Mouse (Mus musculus): ENCODE results near the gene Lrmda. TPM values are rescaled to one million over a fixed set of nuclear protein-coding genes. Genes with fewer than 3 reads are reported as not detected.

Gene Lrmda
- polyA plus RNA-seq, 1 experiment, result 20.1 TPM

GRCm38 (mm10) chr14:22845401-22845800, 825.9 kb downstream of the Lrmda start:
- H3K4me1 ChIP-seq (ENCODE audit: control insufficient read depth, insufficient read depth, low read length), result peaks cover 10% of the 10 kb centered on the region
- H3K4me3 ChIP-seq (ENCODE audit: insufficient read depth, low read length), result no peak overlapping the region
- H3K27ac ChIP-seq (ENCODE audit: insufficient read depth, low read depth, low read length), result no peak overlapping the region
- no peak for TF ChIP-seq CTCF (IDR thresholded peaks at IDR 0.05; ENCODE audit: low read depth, low read length)
- TF ChIP-seq POLR2A (IDR thresholded peaks at IDR 0.05; ENCODE audit: borderline replicate concordance, low read depth, low read length), result no peak

- Histone ChIP-seq H3K4me3 (ENCODE audit: insufficient read depth, low read length) (no peak overlapping the region), H3K4me1 (ENCODE audit: control insufficient read depth, insufficient read depth, low read length) (peaks cover 10% of the 10 kb centered on the region), H3K27ac (ENCODE audit: insufficient read depth, low read depth, low read length) (no peak overlapping the region)
- TF ChIP-seq POLR2A (IDR thresholded peaks at IDR 0.05; ENCODE audit: borderline replicate concordance, low read depth, low read length), result no peak
- no peak for TF ChIP-seq CTCF (IDR thresholded peaks at IDR 0.05; ENCODE audit: low read depth, low read length)
Measured at GRCm38 (mm10) chr14:22847011-22847786, 827.7 kb downstream of the Lrmda start.

GRCm38 (mm10) chr14:22849108-22849507, 829.6 kb downstream of the Lrmda start:
- TF ChIP-seq POLR2A (IDR thresholded peaks at IDR 0.05; ENCODE audit: borderline replicate concordance, low read depth, low read length), result no peak
- peaks cover 10% of the 10 kb centered on the region for H3K4me1 ChIP-seq (ENCODE audit: control insufficient read depth, insufficient read depth, low read length)

GRCm38 (mm10) chr14:22860631-22861030, 841.1 kb downstream of the Lrmda start:
- TF ChIP-seq POLR2A (IDR thresholded peaks at IDR 0.05; ENCODE audit: borderline replicate concordance, low read depth, low read length), result no peak
- no peak for TF ChIP-seq CTCF (IDR thresholded peaks at IDR 0.05; ENCODE audit: low read depth, low read length)
- H3K4me3 ChIP-seq (ENCODE audit: insufficient read depth, low read length), result no peak overlapping the region
- H3K4me1 ChIP-seq (ENCODE audit: control insufficient read depth, insufficient read depth, low read length), result no peaks in the 10 kb centered on the region
- H3K27ac ChIP-seq (ENCODE audit: insufficient read depth, low read depth, low read length), result no peak overlapping the region

More at GRCm38 (mm10) chr14:22849108-22849507, 829.6 kb downstream of the Lrmda start:
- Histone ChIP-seq H3K27ac (ENCODE audit: insufficient read depth, low read depth, low read length) (no peak overlapping the region), H3K4me3 (ENCODE audit: insufficient read depth, low read length) (no peak overlapping the region)

GRCm38 (mm10) chr14:22864132-22864531, 844.6 kb downstream of the Lrmda start:
- Histone ChIP-seq H3K4me1 (ENCODE audit: control insufficient read depth, insufficient read depth, low read length) (no peaks in the 10 kb centered on the region), H3K4me3 (ENCODE audit: insufficient read depth, low read length) (no peak overlapping the region), H3K27ac (ENCODE audit: insufficient read depth, low read depth, low read length) (no peak overlapping the region)
- no peak for TF ChIP-seq POLR2A (IDR thresholded peaks at IDR 0.05; ENCODE audit: borderline replicate concordance, low read depth, low read length)
- no peak for TF ChIP-seq CTCF (IDR thresholded peaks at IDR 0.05; ENCODE audit: low read depth, low read length)

- TF ChIP-seq CTCF (IDR thresholded peaks at IDR 0.05; ENCODE audit: low read depth, low read length) (no peak), POLR2A (IDR thresholded peaks at IDR 0.05; ENCODE audit: borderline replicate concordance, low read depth, low read length) (no peak)
- Histone ChIP-seq H3K4me3 (ENCODE audit: insufficient read depth, low read length) (no peak overlapping the region), H3K27ac (ENCODE audit: insufficient read depth, low read depth, low read length) (no peak overlapping the region), H3K4me1 (ENCODE audit: control insufficient read depth, insufficient read depth, low read length) (no peaks in the 10 kb centered on the region)
Measured at GRCm38 (mm10) chr14:22874584-22874983, 855.1 kb downstream of the Lrmda start.

- H3K27ac ChIP-seq (ENCODE audit: insufficient read depth, low read depth, low read length), result no peak overlapping the region
- no peak for TF ChIP-seq POLR2A (IDR thresholded peaks at IDR 0.05; ENCODE audit: borderline replicate concordance, low read depth, low read length)
- TF ChIP-seq CTCF (IDR thresholded peaks at IDR 0.05; ENCODE audit: low read depth, low read length), result no peak
- H3K4me3 ChIP-seq (ENCODE audit: insufficient read depth, low read length), result no peak overlapping the region
- H3K4me1 ChIP-seq (ENCODE audit: control insufficient read depth, insufficient read depth, low read length), result peaks cover 6% of the 10 kb centered on the region
Measured at GRCm38 (mm10) chr14:22887182-22887581, 867.7 kb downstream of the Lrmda start.

GRCm38 (mm10) chr14:22899312-22899711, 879.8 kb downstream of the Lrmda start:
- Histone ChIP-seq H3K4me3 (ENCODE audit: insufficient read depth, low read length) (no peak overlapping the region), H3K27ac (ENCODE audit: insufficient read depth, low read depth, low read length) (no peak overlapping the region), H3K4me1 (ENCODE audit: control insufficient read depth, insufficient read depth, low read length) (no peaks in the 10 kb centered on the region; the same call in 1 of the 2 replicates)
- TF ChIP-seq CTCF (IDR thresholded peaks at IDR 0.05; ENCODE audit: low read depth, low read length), result no peak
- TF ChIP-seq POLR2A (IDR thresholded peaks at IDR 0.05; ENCODE audit: borderline replicate concordance, low read depth, low read length), result no peak

- Histone ChIP-seq H3K27ac (ENCODE audit: insufficient read depth, low read depth, low read length) (no peak overlapping the region), H3K4me3 (ENCODE audit: insufficient read depth, low read length) (no peak overlapping the region), H3K4me1 (ENCODE audit: control insufficient read depth, insufficient read depth, low read length) (no peaks in the 10 kb centered on the region; the same call in 1 of the 2 replicates)
- no peak for TF ChIP-seq POLR2A (IDR thresholded peaks at IDR 0.05; ENCODE audit: borderline replicate concordance, low read depth, low read length)
- TF ChIP-seq CTCF (IDR thresholded peaks at IDR 0.05; ENCODE audit: low read depth, low read length), result no peak
Measured at GRCm38 (mm10) chr14:22902116-22902515, 882.6 kb downstream of the Lrmda start.

GRCm38 (mm10) chr14:22902914-22903313, 883.4 kb downstream of the Lrmda start:
- TF ChIP-seq POLR2A (IDR thresholded peaks at IDR 0.05; ENCODE audit: borderline replicate concordance, low read depth, low read length) (no peak), CTCF (IDR thresholded peaks at IDR 0.05; ENCODE audit: low read depth, low read length) (no peak)

More at GRCm38 (mm10) chr14:22902914-22903313, 883.4 kb downstream of the Lrmda start:
- Histone ChIP-seq H3K4me3 (ENCODE audit: insufficient read depth, low read length) (no peak overlapping the region), H3K4me1 (ENCODE audit: control insufficient read depth, insufficient read depth, low read length) (no peaks in the 10 kb centered on the region; the same call in 1 of the 2 replicates), H3K27ac (ENCODE audit: insufficient read depth, low read depth, low read length) (no peak overlapping the region)
